In genomic region chr9:120830526-120830925, GRCm38 (mm10) we compare ENCODE assay signal across 9 mouse cellular contexts.
DNase-seq lines count a peak whose midpoint lies in the region; ATAC-seq lines count a peak whose summit lies in the region.
"Had no signal": no experiment of that assay in that cellular context is flagged by ENCODE, and none has a peak within 500 bp of the region (broad histone marks: within the 10 kb centered on the region; RNA-seq: fewer than 3 reads in every experiment).

No protein-coding gene starts in this region.

- intact Hi-C loops in heart, postnatal 36 days (cut with DNase I), result no loop called here

- H3K27ac ChIP-seq in kidney, embryonic 14.5 days (ENCODE audit: low read depth, low read length), result no peak overlapping the region

- H3K9me3 ChIP-seq in kidney, embryonic 14.5 days (ENCODE audit: control insufficient read depth, low read length), result no peaks in the 10 kb centered on the region
- H3K9me3 ChIP-seq: G1E had no signal

- ATAC-seq in kidney, embryonic 14.5 days (ENCODE audit: low FRiP score, low TSS enrichment), result no peak

- peak; percentile 65 for DNase-seq in kidney, adult 11 months
- peak; percentile 92 for DNase-seq in Muller cell, postnatal 12 days (ENCODE audit: inconsistent ontology term)
- DNase-seq in cerebellum, adult 8-10 months, result peak; percentile 90
- peak; percentile 73 to 78 for DNase-seq in heart, postnatal 36 days
- DNase-seq in urinary bladder, postnatal 25 days (ENCODE audit: low spot score), result peak; percentile 54
- DNase-seq in B cell, adult 2 months, result no peak
- no peak for DNase-seq in right cerebral cortex, postnatal 25 days

- no peaks in the 10 kb centered on the region for H3K27me3 ChIP-seq in kidney, embryonic 14.5 days (ENCODE audit: control insufficient read depth, insufficient read depth, low read length)

- peaks cover 6% of the 10 kb centered on the region for H3K4me1 ChIP-seq in kidney, embryonic 14.5 days (ENCODE audit: control insufficient read depth, insufficient read depth, low read length)

- no peak overlapping the region for H3K9ac ChIP-seq in kidney, embryonic 14.5 days (ENCODE audit: low read depth, low read length)

- H3K4me2 ChIP-seq in kidney, embryonic 14.5 days (replicated peaks; ENCODE audit: low read depth, low read length), result no peak overlapping the region

- H3K4me3 ChIP-seq in kidney, embryonic 14.5 days (ENCODE audit: low read length), result no peak overlapping the region

- H3K36me3 ChIP-seq in kidney, embryonic 14.5 days (ENCODE audit: control insufficient read depth, insufficient read depth, low read length), result no peaks in the 10 kb centered on the region
- H3K36me3 ChIP-seq: G1E had no signal

- 70% methylated on average over 5 of the region's 5 CpGs for WGBS in kidney, embryonic 14.5 days

Comparison
In these comparisons a context has a peak if more than half of its experiments do, and no peak if none do; other contexts are left out.
1. DNase-seq: peak in kidney, adult 11 months (single experiment), Muller cell, postnatal 12 days (single experiment), cerebellum, adult 8-10 months (single experiment), heart, postnatal 36 days (2 of 2) and urinary bladder, postnatal 25 days (single experiment); none in B cell, adult 2 months (0 of 2) and right cerebral cortex, postnatal 25 days (single experiment).